Mouse (Mus musculus) embryonic facial prominence, embryonic 13.5 days (tissue): ENCODE data around the gene Fgfr2. TPM values are rescaled to one million over a fixed set of nuclear protein-coding genes. Genes with fewer than 3 reads are reported as not detected.
A peak's percentile ranks its signal among the peaks of the same experiment; 100 is the strongest.

Source experiments
- ATAC-seq: fragments of 200-750 bp; cut with Nextera tagmentation; 2 replicates; pipeline ENCODE4 v1.8.0; 2017; ENCODE audit warnings: low read depth; ENCODE audit not compliant: insufficient number of reproducible peaks, insufficient read depth, low FRiP score, low TSS enrichment
- H3K27ac ChIP-seq: fragments of 300-500 bp; sonication (generic); 2 replicates; pipeline ENCODE4 v1.5.1; 2015; ENCODE audit warnings: moderate library complexity, mild to moderate bottlenecking, inconsistent platforms
- H3K27me3 ChIP-seq: fragments of 300-500 bp; sonication (generic); 2 replicates; pipeline ENCODE4 v1.6.1; 2015; ENCODE audit warnings: mild to moderate bottlenecking, inconsistent platforms
- H3K36me3 ChIP-seq: fragments of 300-500 bp; sonication (generic); 2 replicates; pipeline ENCODE4 v1.6.1; 2015; ENCODE audit warnings: mild to moderate bottlenecking, inconsistent platforms
- H3K4me1 ChIP-seq: fragments of 300-500 bp; sonication (generic); 2 replicates; pipeline ENCODE4 v1.6.1; 2015; ENCODE audit warnings: inconsistent platforms
- H3K4me2 ChIP-seq: fragments of 300-500 bp; sonication (generic); 2 replicates; pipeline ENCODE4 v1.6.1; 2015; ENCODE audit warnings: moderate library complexity, mild to moderate bottlenecking, inconsistent platforms
- H3K4me3 ChIP-seq: fragments of 300-500 bp; sonication (generic); 2 replicates; pipeline ENCODE4 v1.5.1; 2015; ENCODE audit warnings: mild to moderate bottlenecking, inconsistent platforms
- H3K9ac ChIP-seq: fragments of 300-500 bp; sonication (generic); 2 replicates; pipeline ENCODE4 v1.6.1; 2015; ENCODE audit warnings: mild to moderate bottlenecking, inconsistent platforms
- H3K9me3 ChIP-seq: fragments of 300-500 bp; sonication (generic); 2 replicates; pipeline ENCODE4 v1.6.1; 2016; ENCODE audit warnings: inconsistent platforms
- WGBS: fragments of 180-500 bp; shearing (Covaris S2); methylation state at CpG from one replicate; pipeline ENCODE4 v1.1.7; 2015; ENCODE audit warnings: mixed read lengths; 5-methylcytosine and 5-hydroxymethylcytosine counted together
- polyA plus RNA-seq: library from polyadenylated mRNA; unstranded; fragments of >200 nt; fragmentation: Nextera tagmentation; extraction: Ambion mirVana; gene quantifications from 2 replicates; pipeline ENCODE4 v1.2.1, GENCODE M21; 2015

Fgfr2 gene
- polyA plus RNA-seq, 1 experiment from 2014 or later: 174 TPM

- Histone ChIP-seq H3K4me3 (no peak overlapping the region), H3K27me3 (no peaks in the 10 kb centered on the region), H3K9me3 (no peaks in the 10 kb centered on the region), H3K9ac (peak overlapping the region; percentile 6; the same call in 1 of the 2 replicates), H3K4me1 (peaks cover 31% of the 10 kb centered on the region), H3K4me2 (no peak overlapping the region), H3K36me3 (no peaks in the 10 kb centered on the region), H3K27ac (0 out of 2 replicates have a peak overlapping the region, but pooled peaks have one; percentile 44)
- WGBS: 58% methylated on average over 4 of the region's 4 CpGs
- ATAC-seq: no peak
Observed at GRCm38 (mm10) chr7:130681798-130682197, 2441.4 kb downstream of the Fgfr2 start.

DNA sequence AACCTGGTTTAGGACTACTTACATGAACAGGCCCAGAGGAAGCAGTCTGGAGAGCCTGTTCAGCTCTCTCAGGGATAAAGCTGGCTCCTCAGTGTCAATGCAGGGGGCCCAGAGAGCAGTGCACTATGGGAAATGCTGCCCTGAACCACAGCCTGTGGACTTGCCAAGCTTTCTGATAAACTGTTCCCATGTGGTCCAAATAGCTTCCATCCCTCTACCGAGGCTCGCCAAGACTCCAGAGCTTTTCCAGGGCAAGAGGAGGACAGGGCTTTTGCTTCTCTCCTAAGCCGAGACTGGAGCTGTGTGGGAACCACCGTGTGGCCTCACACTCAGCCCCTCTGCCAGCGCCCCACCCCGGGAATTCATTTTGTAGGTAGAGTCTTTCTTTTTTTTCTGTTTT lies 2444.7 kb downstream of the Fgfr2 start:
- peak overlapping the region; percentile 39; the same call in 1 of the 2 replicates for H3K27ac ChIP-seq
- peaks cover 40% of the 10 kb centered on the region for H3K4me1 ChIP-seq
- no peak overlapping the region for H3K9ac ChIP-seq
- 0 out of 2 replicates have a peak, but pooled peaks cover 4% of the 10 kb centered on the region for H3K9me3 ChIP-seq
- no peak overlapping the region for H3K4me3 ChIP-seq
- H3K4me2 ChIP-seq: no peak overlapping the region
- peaks cover 19% of the 10 kb centered on the region; the same call in 1 of the 2 replicates for H3K36me3 ChIP-seq
- no peaks in the 10 kb centered on the region for H3K27me3 ChIP-seq
- 75% methylated on average over 6 of the region's 6 CpGs for WGBS
- no peak for ATAC-seq

DNA sequence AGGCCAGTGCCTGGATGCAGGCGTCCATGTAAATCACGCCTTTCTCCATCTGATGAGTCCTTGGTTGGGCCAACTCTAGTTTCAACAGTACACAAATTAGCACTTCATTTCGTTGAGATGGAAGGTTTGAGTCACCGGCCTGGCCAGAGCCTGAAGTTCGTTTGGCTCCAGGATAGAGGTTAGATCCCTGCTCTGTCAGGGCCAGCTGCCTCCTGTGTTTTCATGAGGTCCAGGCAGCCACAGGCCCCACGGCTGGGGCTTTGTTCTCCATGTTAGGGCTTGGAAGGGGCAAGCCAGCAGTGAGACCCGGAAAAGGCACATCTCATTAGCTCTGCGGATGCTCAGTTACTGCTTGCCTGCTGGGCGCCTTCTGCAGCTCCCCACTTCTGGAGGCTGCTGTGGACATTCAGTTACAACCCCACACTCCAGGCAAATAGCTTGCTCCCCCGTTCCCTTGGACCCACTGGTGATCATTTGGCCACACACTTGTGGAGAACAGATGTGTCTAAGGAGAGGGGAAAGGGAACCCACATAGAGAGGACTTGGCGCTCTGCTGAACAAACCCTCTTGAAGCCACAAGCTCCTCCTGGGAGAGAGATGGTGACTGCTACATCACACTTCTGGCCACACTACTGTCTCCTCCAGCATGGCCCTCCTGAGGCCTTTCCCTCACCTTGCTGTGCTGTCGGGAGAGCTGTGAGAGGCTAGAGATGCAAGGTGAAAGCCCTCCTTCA lies 2445.4 kb downstream of the Fgfr2 start:
- peaks cover 19% of the 10 kb centered on the region; the same call in 1 of the 2 replicates for H3K36me3 ChIP-seq
- H3K4me1 ChIP-seq: peaks cover 44% of the 10 kb centered on the region
- 81% methylated on average over 12 of the region's 12 CpGs for WGBS
- H3K4me3 ChIP-seq: no peak overlapping the region
- no peak overlapping the region for H3K4me2 ChIP-seq
- H3K9ac ChIP-seq: no peak overlapping the region
- H3K27me3 ChIP-seq: no peaks in the 10 kb centered on the region
- peak overlapping the region; percentile 39 for H3K27ac ChIP-seq
- no peak for ATAC-seq
- 0 out of 2 replicates have a peak, but pooled peaks cover 4% of the 10 kb centered on the region for H3K9me3 ChIP-seq

DNA sequence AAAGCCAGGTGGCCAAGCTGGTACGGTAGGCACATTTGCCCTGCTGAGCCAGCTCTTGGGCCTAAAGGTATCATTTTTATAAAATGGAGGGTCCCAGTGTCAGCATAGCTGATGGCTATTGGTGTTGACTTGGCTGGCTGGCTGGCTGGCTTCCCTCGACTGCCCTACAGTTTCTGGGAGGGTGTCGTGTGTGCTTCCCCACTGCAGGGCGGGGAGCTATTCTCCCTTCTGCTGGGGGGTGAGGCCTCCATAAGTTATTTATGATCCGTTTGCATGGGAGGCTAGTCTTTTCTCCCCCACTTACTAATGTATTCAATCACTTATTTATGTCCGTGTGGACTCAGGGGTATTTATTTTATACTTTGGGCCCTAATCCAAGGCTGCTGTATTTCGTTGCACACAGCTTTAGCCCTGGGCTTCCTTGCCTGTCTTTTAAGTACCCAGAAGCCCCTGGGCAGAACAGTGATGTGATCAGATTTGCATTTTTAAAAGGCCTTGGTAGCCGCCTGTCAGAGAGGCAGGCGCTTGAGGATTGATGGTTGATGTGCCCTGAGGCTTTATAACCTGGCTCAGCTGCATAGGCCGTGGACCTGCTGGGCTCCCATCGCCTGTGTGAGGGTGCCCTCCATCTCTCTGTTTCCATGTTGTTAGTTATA lies 2446.1 kb downstream of the Fgfr2 start:
- peak overlapping the region; percentile 39; the same call in 1 of the 2 replicates for H3K27ac ChIP-seq
- H3K4me2 ChIP-seq: no peak overlapping the region
- peaks cover 46% of the 10 kb centered on the region for H3K4me1 ChIP-seq
- H3K4me3 ChIP-seq: no peak overlapping the region
- H3K9me3 ChIP-seq: 0 out of 2 replicates have a peak, but pooled peaks cover 4% of the 10 kb centered on the region
- peaks cover 19% of the 10 kb centered on the region; the same call in 1 of the 2 replicates for H3K36me3 ChIP-seq
- WGBS: 51% methylated on average over 11 of the region's 11 CpGs
- ATAC-seq: no peak
- H3K27me3 ChIP-seq: no peaks in the 10 kb centered on the region
- H3K9ac ChIP-seq: 0 out of 2 replicates have a peak overlapping the region, but pooled peaks have one; percentile 1

DNA sequence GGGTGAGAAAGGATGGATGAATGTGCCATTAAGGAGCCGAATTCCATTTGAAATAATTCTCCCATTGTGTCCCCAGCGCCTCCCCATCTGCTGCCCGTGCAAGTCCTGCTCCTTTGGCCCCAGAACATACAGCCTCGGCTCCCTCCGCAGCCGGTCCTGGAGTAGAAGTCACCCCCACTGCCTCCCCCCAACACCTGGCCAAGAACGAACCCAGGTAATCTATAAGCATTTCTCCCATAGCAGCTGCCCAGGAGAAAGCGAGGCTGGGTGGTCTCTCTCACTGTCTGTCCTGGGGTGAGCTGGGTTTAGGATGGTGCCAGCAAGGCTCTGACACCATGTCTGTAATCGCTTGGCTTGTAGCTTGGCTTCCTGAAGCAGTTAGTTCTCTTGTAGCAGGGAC lies 2448.6 kb downstream of the Fgfr2 start:
- H3K36me3 ChIP-seq: peaks cover 19% of the 10 kb centered on the region; the same call in 1 of the 2 replicates
- peaks cover 60% of the 10 kb centered on the region for H3K4me1 ChIP-seq
- no peaks in the 10 kb centered on the region for H3K27me3 ChIP-seq
- no peak for ATAC-seq
- H3K4me3 ChIP-seq: no peak overlapping the region
- no peak overlapping the region for H3K4me2 ChIP-seq
- WGBS: 66% methylated on average over 9 of the region's 9 CpGs
- no peak overlapping the region for H3K27ac ChIP-seq
- H3K9ac ChIP-seq: no peak overlapping the region
- H3K9me3 ChIP-seq: 0 out of 2 replicates have a peak, but pooled peaks cover 4% of the 10 kb centered on the region

GRCm38 (mm10) chr7:130673169-130674033 lies 2449.7 kb downstream of the Fgfr2 start:
- H3K9ac ChIP-seq: 0 out of 2 replicates have a peak overlapping the region, but pooled peaks have one; percentile 22
- H3K9me3 ChIP-seq: 0 out of 2 replicates have a peak, but pooled peaks cover 4% of the 10 kb centered on the region
- peaks cover 19% of the 10 kb centered on the region; the same call in 1 of the 2 replicates for H3K36me3 ChIP-seq
- no peak overlapping the region for H3K4me3 ChIP-seq
- H3K27me3 ChIP-seq: no peaks in the 10 kb centered on the region
- H3K27ac ChIP-seq: peak overlapping the region; percentile 3; the same call in 1 of the 2 replicates
- WGBS: 65% methylated on average over 9 of the region's 9 CpGs
- H3K4me1 ChIP-seq: peaks cover 69% of the 10 kb centered on the region
- ATAC-seq: 0 out of 2 replicates have a peak, but pooled peaks have one; percentile 27
- no peak overlapping the region for H3K4me2 ChIP-seq

GRCm38 (mm10) chr7:130671301-130671700 lies 2451.8 kb downstream of the Fgfr2 start:
- no peak for ATAC-seq
- peaks cover 15% of the 10 kb centered on the region; the same call in 1 of the 2 replicates for H3K36me3 ChIP-seq
- H3K27ac ChIP-seq: peak overlapping the region; percentile 84; the same call in 1 of the 2 replicates
- 0 out of 2 replicates have a peak, but pooled peaks cover 2% of the 10 kb centered on the region for H3K9me3 ChIP-seq
- H3K4me3 ChIP-seq: no peak overlapping the region
- no peak overlapping the region for H3K9ac ChIP-seq
- 76% methylated on average over 6 of the region's 6 CpGs for WGBS
- peaks cover 51% of the 10 kb centered on the region for H3K4me1 ChIP-seq
- H3K4me2 ChIP-seq: no peak overlapping the region
- H3K27me3 ChIP-seq: no peaks in the 10 kb centered on the region

DNA sequence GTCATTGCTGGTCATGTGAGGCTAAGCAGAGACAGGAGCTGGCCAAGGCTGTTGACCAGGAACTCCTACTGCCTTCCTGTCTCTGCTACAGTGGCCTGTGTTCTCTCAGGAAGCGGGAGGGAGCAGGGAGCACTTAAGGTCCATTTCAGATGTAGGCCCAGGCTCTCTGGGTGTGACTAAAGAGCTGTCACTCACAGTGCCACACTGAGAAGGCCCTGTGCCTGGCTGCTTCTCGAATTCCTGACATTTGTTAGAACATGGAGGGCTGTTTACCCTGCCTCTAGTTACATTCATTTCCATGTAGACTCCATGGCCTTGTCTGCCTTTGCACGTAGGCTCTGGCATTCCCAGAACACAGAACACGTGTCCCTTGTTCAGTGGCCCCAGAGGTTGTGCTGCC lies 2452.8 kb downstream of the Fgfr2 start:
- Histone ChIP-seq H3K36me3 (peaks cover 12% of the 10 kb centered on the region), H3K4me3 (no peak overlapping the region), H3K27ac (peak overlapping the region; percentile 84), H3K9me3 (no peaks in the 10 kb centered on the region), H3K27me3 (no peaks in the 10 kb centered on the region), H3K4me1 (peaks cover 51% of the 10 kb centered on the region), H3K4me2 (no peak overlapping the region), H3K9ac (no peak overlapping the region)
- WGBS: 34% methylated on average over 4 of the region's 4 CpGs
- ATAC-seq: no peak

DNA sequence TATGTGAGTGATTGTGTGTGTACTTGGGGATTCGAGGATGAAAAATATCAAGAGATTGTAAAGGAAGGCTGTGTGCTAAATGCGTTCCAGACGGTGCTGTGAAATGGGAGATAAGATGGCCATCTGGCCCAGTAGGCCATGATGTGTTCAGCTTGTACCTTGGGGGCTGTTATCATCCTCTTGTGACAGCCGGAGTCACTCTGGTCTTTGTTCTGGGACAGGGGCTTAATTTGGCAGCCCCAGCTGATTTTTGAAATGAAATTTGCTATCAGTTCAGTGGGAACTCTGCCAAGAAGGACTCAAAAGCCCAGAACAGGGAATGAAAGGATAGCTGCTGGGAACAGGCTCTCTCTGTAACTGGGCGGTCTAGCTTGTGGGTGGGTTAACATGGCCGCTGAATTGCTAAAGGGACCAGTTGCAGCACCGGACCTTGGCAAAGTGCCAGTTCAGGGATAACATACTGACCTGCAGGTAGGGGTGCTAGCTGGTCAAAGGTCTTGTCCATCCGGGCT lies 2453.7 kb downstream of the Fgfr2 start:
- no peak for ATAC-seq
- Histone ChIP-seq H3K9me3 (peaks cover 3% of the 10 kb centered on the region; the same call in 1 of the 2 replicates), H3K27me3 (no peaks in the 10 kb centered on the region), H3K4me2 (no peak overlapping the region), H3K36me3 (peaks cover 13% of the 10 kb centered on the region), H3K4me1 (peaks cover 51% of the 10 kb centered on the region), H3K27ac (peak overlapping the region; percentile 85), H3K4me3 (no peak overlapping the region), H3K9ac (no peak overlapping the region)
- 29% methylated on average over 8 of the region's 8 CpGs for WGBS

DNA sequence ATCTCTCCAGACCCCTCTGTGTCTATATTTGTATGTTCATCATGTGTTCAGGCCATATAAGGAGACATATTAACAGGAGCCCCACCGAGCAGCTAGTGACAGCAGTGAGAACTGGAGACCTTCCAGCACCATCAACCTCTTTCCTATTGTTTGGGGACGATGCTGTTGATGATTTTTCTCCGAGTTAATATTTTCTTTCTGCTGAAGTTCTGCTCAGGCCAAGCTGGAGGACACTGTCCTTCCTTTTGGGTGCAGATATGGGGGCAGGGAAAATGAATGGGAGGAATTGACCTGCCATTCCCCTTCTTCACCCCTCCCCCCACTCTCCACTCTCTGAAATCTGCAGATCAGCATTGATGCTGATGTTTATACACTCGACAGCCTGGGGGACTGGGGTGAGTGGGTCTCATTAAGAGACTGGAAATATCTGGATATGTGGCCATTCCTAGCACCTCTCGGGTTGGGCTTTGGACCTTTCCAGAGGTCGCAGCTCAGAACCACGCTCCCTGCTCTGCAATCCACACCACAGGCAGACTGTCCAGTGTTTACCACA lies 2454.3 kb downstream of the Fgfr2 start:
- Histone ChIP-seq H3K4me1 (peaks cover 47% of the 10 kb centered on the region), H3K27ac (peak overlapping the region; percentile 85), H3K4me2 (no peak overlapping the region), H3K9ac (no peak overlapping the region), H3K27me3 (no peaks in the 10 kb centered on the region), H3K36me3 (peaks cover 18% of the 10 kb centered on the region), H3K4me3 (no peak overlapping the region), H3K9me3 (peaks cover 3% of the 10 kb centered on the region; the same call in 1 of the 2 replicates)
- 39% methylated on average over 7 of the region's 7 CpGs for WGBS
- no peak for ATAC-seq
